Mouse (Mus musculus): Measurements from ENCODE around the gene Rnaseh2c.

- TF ChIP-seq CTCF (IDR thresholded peaks at IDR 0.05; ENCODE audit: low read depth, low read length) (no peak), POLR2A (IDR thresholded peaks at IDR 0.05; ENCODE audit: insufficient read depth, low read length) (no peak), EP300 (IDR thresholded peaks at IDR 0.05; ENCODE audit: insufficient read depth, low read depth, low read length) (no peak)
These were observed 9.8 kb upstream of the Rnaseh2c start for GRCm38 (mm10) chr19:5591888-5592287.
